ENCODE assay signal across 10 mouse cellular contexts in genomic region chr9:70263735-70264134, GRCm38 (mm10). TPM values are rescaled to one million over a fixed set of nuclear protein-coding genes. Genes with fewer than 3 reads are reported as not detected.
DNase-seq lines count a peak whose midpoint lies in the region; ATAC-seq and TF ChIP-seq lines count a peak whose summit lies in the region.
"Had no signal": no experiment of that assay in that cellular context is flagged by ENCODE, and none has a peak within 500 bp of the region (broad histone marks: within the 10 kb centered on the region; RNA-seq: fewer than 3 reads in every experiment).

No protein-coding gene starts in this region.

- no peaks in the 10 kb centered on the region for H3K27me3 ChIP-seq in lung, postnatal 0 days (replicated peaks; ENCODE audit: insufficient read depth, low read length)
- H3K27me3 ChIP-seq in liver, embryonic 12.5 days (replicated peaks) = peaks cover 10% of the 10 kb centered on the region
- H3K27me3 ChIP-seq: lung, embryonic 15.5 days had no signal

- no peaks in the 10 kb centered on the region for H3K9me3 ChIP-seq in lung, postnatal 0 days (ENCODE audit: low read length)
- H3K9me3 ChIP-seq in liver, embryonic 12.5 days (replicated peaks) = no peaks in the 10 kb centered on the region
- H3K9me3 ChIP-seq: lung, embryonic 15.5 days had no signal

- no peak for TF ChIP-seq EP300 in lung, postnatal 0 days (IDR thresholded peaks at IDR 0.05)

- WGBS in lung, adult 2 months = 15% methylated on average over 7 of the region's 7 CpGs
- 31% methylated on average over 7 of the region's 7 CpGs for WGBS in lung, postnatal 0 days
- 26% methylated on average over 7 of the region's 7 CpGs for WGBS in liver, embryonic 12.5 days (ENCODE audit: insufficient replicate concordance)

- no peaks in the 10 kb centered on the region for H3K36me3 ChIP-seq in lung, postnatal 0 days (ENCODE audit: insufficient read depth, low read length)
- H3K36me3 ChIP-seq in liver, embryonic 12.5 days = no peaks in the 10 kb centered on the region
- H3K36me3 ChIP-seq: lung, embryonic 15.5 days had no signal

- TF ChIP-seq POLR2A in lung, adult 2 months (IDR thresholded peaks at IDR 0.05; ENCODE audit: borderline replicate concordance, extremely low read depth, low read depth, low read length) = 0 out of 2 replicates have a peak, but pooled peaks have one; percentile 18

- ATAC-seq in lung, postnatal 0 days = peak; percentile 18; the same call in 1 of the 2 replicates
- no peak for ATAC-seq in CD4-positive, CD25-positive, alpha-beta regulatory T cell, adult 4 months
- no peak for ATAC-seq in liver, embryonic 12.5 days

- no peak overlapping the region for H3K9ac ChIP-seq in lung, postnatal 0 days (replicated peaks; ENCODE audit: low read depth)
- H3K9ac ChIP-seq in liver, embryonic 12.5 days = no peak overlapping the region
- H3K9ac ChIP-seq: lung, embryonic 15.5 days had no signal

- TF ChIP-seq CTCF in lung, adult 2 months (IDR thresholded peaks at IDR 0.05; ENCODE audit: insufficient read depth, low read length) = no peak
- no peak for TF ChIP-seq CTCF in gastrocnemius, adult 2 months (IDR thresholded peaks at IDR 0.05)
- TF ChIP-seq CTCF in lung, postnatal 0 days (IDR thresholded peaks at IDR 0.05) = no peak

- peak overlapping the region; percentile 15 for H3K4me3 ChIP-seq in lung, adult 2 months (replicated peaks; ENCODE audit: extremely low read depth, low read depth, low read length)
- H3K4me3 ChIP-seq in gastrocnemius, adult 2 months = peak overlapping the region; percentile 51
- no peak overlapping the region for H3K4me3 ChIP-seq in lung, postnatal 0 days (ENCODE audit: low read depth, low read length)
- H3K4me3 ChIP-seq in liver, embryonic 12.5 days = no peak overlapping the region
- H3K4me3 ChIP-seq: lung, embryonic 15.5 days had no signal

- intact Hi-C loops in gastrocnemius, adult 2 months (cut with DNase I) = loop anchor here (5.0 kb wide), 1 partner anchor 64 kb away; no protein-coding TSS in a partner anchor
- intact Hi-C loops in heart, postnatal 36 days (cut with DNase I) = loop anchor here (5.0 kb wide), 1 partner anchor 41 kb away; no protein-coding TSS in a partner anchor

- peaks cover 21% of the 10 kb centered on the region for H3K4me1 ChIP-seq in lung, adult 2 months (ENCODE audit: control insufficient read depth, insufficient read depth, low read length)
- peaks cover 31% of the 10 kb centered on the region for H3K4me1 ChIP-seq in lung, postnatal 0 days (ENCODE audit: insufficient read depth, low read depth, low read length)
- 0 out of 2 replicates have a peak, but pooled peaks cover 9% of the 10 kb centered on the region for H3K4me1 ChIP-seq in liver, embryonic 12.5 days

- H3K27ac ChIP-seq in gastrocnemius, adult 2 months = peak overlapping the region; percentile 83
- 0 out of 2 replicates have a peak overlapping the region, but pooled peaks have one; percentile 10 for H3K27ac ChIP-seq in lung, postnatal 0 days (ENCODE audit: low read length)
- no peak overlapping the region for H3K27ac ChIP-seq in liver, embryonic 12.5 days
- H3K27ac ChIP-seq: lung, embryonic 15.5 days had no signal

- no peak for DNase-seq in lung, adult 2 months
- DNase-seq in lung, adult 18-20 months = no peak
- DNase-seq in gastrocnemius, adult 2 months = peak; percentile 69
- DNase-seq in heart, postnatal 36 days = peak; percentile 44 to 52
- DNase-seq in lung, postnatal 0 days (ENCODE audit: low spot score) = no peak
- no peak for DNase-seq in yolk sac, embryonic 10.5 days (ENCODE audit: low spot score)
- DNase-seq: thymus, postnatal 36 days had no signal

- H3K4me2 ChIP-seq in lung, postnatal 0 days (replicated peaks; ENCODE audit: low read depth, low read length) = no peak overlapping the region
- no peak overlapping the region for H3K4me2 ChIP-seq in liver, embryonic 12.5 days
- H3K4me2 ChIP-seq: lung, embryonic 15.5 days had no signal

RNA-seq across cellular contexts. Expression of gene Myo1e, which starts 56.6 kb away (rescaled TPM):
- 13.7 and 21.2 TPM in 2 replicates for polyA plus RNA-seq in lung, adult 2 months (2012; rRNA removed)
- 10 to 100 TPM in 1 of 2 experiments, 1 to 10 TPM in 1; 5.7 to 11.7 TPM for total RNA-seq in gastrocnemius, adult 2 months (2021)
- total RNA-seq in heart, postnatal 36 days (2021) = 10 to 100 TPM in 1 of 2 experiments, 1 to 10 TPM in 1; 8.6 to 10.2 TPM
- 36.0 and 43.0 TPM in 2 replicates for polyA plus RNA-seq in lung, postnatal 0 days (2015; fragmentation: Nextera tagmentation; extraction: Ambion mirVana)
- polyA plus RNA-seq in CD4-positive, CD25-positive, alpha-beta regulatory T cell, adult 4 months (2017; shearing (Covaris generic)) = 10 to 100 TPM; 32.1 to 54.1 TPM
- polyA plus RNA-seq in liver, embryonic 12.5 days (2016; fragmentation: Nextera tagmentation; extraction: Ambion mirVana) = 4.0 and 4.2 TPM in 2 replicates

Comparison
In these comparisons a context has a peak if more than half of its experiments do, and no peak if none do; other contexts are left out.
1. H3K4me3 ChIP-seq: peak in lung, adult 2 months (single experiment) and gastrocnemius, adult 2 months (single experiment); none in lung, postnatal 0 days (single experiment) and liver, embryonic 12.5 days (single experiment).
2. DNase-seq: peak in gastrocnemius, adult 2 months (single experiment) and heart, postnatal 36 days (2 of 2); none in lung, adult 2 months (single experiment), lung, adult 18-20 months (0 of 2), lung, postnatal 0 days (single experiment) and yolk sac, embryonic 10.5 days (single experiment).